Mouse (Mus musculus): Measurements from ENCODE around the gene Rsad1.

GRCm38 (mm10) chr11:94567326-94567725 is 18.3 kb upstream of the Rsad1 start:
- TF ChIP-seq POLR2A (IDR thresholded peaks at IDR 0.05; ENCODE audit: extremely low read depth, insufficient read depth, low read length) (no peak), CTCF (IDR thresholded peaks at IDR 0.05; ENCODE audit: extremely low read depth, insufficient read depth, low read length) (no peak)
